Mouse (Mus musculus): ENCODE results near the gene Scd1.
"Not testable (repeated sequence)": the region's sequence is repeated elsewhere in the genome, so short reads cannot be mapped to it uniquely, and the experiment has no call there.

Gene Scd1

DNA sequence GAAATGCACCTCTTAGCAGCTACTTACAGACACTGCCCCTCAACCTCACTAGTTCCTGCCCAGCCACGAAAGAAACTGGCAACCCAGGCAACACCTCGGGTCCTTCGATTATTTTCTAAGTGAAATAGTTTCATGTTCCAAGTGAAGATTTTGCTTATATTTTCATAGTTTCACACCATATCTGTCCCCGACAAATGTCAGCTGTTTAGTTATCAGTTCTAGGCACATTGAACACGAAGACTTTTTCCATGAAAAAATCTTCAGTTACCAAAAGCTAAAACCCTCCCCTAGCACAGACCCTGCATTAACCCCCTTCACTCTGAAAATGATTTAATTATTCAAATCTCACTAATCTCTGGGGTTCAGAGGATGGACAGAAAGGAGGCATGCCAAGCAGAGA, 10.9 kb downstream of the Scd1 start:
- no peak for DNase-seq (ENCODE audit: low spot score)

DNA sequence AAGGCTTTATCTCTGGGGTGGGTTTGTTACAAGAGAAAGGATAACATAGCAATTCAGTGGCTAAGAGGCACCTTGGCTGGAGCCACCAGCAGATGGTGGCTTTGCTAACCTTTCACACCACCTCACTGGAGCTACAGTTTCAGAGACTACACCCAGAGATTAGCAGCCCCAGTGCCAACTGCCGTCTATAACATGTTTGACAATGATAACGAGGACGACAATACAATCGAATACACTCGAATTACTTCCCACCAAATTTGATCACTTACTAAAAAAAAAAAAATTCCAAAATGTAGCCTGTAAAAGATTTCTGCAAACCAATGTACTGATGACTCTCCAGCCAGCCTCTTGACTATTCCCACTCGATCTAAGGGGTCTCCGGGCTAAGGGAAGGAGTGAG, 12.7 kb downstream of the Scd1 start:
- DNase-seq (ENCODE audit: low spot score): no peak

DNA sequence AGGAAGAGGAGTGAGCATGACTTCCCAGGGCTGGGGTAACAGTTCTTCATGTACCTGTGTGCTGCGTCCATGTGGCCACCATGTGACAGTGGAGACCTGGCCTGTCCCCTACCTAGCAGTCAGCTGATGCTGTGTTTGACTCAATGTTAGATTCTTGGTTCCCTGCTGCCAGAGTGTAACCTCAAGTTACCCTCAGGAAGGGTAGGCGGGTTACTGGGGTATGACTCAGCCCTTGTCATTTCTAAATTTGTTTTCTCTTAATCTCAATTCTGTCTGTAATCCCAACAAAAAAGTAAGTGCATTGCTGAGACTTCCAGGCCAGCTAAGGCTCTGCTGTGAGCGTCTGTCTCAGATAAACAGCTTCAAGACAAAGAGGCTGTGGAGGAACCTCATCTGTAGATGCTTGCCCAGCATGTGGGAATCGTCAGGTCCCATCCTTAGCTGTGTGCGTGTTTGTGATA, 13.7 kb downstream of the Scd1 start:
- DNase-seq (ENCODE audit: low spot score): no peak

DNA sequence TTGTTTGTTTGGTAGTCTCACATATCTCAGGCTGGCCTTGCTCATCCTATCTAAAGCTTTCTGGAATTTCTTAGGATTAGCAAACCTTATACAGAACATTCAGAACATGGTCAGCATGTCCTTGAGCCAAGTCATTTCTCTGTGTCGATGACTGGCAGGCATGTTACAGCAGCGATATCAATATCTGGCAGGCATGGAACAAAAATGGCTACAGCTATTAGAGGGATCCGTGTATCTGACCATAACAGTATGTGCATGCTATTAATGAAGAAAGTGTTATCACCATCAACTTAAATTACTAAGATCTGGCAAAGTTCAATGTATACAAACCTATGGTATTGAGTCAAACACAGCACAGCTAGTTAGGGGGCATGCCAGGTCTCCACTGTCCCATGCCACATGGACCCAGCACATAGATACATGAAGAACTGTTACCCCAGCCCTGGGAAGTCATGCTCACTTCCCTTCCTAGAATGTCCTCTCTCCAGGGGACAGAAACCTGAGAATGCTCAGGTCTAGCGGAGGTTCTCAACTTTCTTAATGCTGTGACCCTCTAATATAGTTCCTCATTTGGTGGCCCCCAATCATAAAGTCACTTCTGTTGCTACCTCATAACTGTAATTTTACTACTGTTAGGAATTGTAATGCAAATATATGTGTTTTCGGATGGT, 15.2 kb downstream of the Scd1 start:
- no peak for DNase-seq (ENCODE audit: low spot score)

DNA sequence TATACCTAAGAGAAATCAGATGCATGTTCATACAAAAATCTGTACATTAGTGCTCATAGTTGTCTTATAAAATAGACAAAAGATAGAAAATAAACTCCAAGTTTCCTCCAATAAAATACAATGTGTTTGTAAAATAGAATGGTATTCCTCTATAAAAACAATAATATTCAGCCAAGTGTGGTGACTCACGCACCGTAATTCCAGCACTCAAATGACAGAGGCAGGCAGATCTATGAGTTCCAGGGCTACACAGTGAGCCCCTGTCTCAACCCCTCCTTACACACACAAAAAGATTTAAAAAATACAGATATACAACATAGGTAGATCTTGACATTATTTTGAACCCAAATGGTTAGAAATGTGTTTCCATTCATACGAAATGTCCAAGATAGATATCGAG, 15.8 kb downstream of the Scd1 start:
- DNase-seq (ENCODE audit: low spot score): no peak

DNA sequence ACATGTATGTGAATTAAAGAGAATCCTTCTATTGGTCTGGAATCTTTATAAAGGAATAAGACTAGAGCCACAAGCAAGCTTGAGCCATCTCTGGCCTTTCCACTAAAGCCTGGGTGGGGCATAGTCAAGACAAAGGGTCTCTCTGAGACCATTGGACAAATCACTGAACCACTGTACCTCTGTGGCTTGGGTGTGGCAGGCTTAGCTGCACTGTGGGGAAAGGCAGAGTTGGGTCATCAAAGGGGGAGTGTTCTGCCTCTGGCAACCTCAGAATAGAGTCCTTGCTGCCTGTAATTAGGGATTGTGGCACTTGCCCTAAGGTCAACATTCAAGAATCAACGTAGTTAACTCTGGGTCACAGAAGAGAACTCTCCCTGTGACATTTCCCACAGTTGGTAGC, 18.2 kb downstream of the Scd1 start:
- no peak for DNase-seq (ENCODE audit: low spot score)

DNA sequence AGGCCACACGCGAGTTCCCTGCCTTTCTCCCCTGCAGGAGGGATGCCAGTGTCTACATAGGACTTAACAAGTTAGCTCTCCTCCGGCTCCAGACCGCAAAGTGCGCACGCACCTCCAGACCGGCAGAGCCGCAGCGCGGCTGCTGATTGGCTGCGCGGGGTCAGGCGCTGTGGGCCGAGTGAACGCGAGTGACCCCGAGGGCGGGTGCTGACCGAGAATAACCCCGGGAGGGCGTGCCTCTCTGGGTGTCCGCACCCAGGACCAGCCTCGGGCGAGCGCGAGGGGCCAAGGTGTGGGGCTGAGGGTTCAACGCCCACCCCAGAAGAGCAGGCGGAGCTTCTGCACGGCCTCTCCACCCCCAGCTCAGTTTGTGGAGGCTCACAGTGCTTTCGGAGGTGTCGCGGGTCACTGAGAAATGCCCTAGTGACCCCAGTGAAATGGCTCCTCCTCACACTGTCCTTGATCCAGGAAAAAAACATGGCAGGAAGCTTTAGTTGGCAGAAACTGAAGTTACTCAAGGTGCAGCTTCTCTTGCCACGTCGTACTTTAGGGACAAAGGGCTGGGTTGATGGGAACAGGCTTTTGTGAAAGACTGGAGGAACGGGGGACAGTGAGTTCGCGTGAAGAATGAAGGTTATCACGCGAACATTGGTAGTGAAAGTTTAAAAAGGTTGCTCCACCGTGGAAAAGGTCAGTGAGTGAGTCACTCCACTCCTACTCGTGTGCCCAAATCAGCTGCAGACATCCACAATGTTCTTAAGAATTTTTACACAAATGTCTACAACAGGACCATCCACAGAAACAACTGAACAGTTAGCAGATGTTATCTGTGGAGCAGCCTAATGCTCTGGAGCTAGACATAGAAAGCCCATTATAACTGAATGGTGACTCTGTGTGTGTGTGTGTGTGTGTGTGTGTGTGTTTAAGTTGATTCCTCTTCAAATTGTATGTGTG, 18.9 kb downstream of the Scd1 start:
- peak; percentile 86 for DNase-seq (ENCODE audit: low spot score)

DNA sequence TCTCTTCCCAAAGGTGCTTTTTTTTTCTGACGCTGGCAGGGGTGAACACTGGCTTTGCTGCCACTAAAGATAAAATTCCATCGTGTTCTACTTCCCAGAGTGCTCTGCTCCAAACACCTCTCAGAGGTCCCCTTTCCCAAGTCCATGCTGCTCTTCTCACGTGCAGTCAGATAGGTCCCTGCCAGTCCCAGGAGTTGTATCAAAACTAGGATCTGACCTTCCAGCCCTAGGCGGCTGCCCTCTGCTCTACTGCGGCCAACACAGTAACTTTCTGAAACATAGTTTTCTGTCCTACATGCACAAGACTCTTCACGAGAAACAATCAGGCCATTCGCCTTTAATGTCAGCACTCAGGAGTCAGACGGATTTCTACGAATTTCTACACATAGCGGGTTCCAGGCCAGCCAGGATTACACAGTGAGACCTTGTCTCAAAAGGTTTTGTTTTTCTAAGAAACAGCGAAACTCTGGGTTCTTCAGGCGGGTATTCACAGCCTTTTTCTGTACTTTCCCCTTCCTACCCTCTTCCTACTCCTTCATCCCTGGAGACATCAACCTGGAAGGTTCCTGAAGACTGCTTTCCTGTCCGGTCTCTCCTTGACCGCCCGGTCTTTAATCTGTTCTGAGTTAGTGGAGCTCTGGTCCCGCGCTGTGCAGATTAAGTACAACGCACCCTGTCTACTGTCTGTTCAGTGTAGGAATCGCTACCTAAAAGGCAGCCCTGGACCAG, 19.8 kb downstream of the Scd1 start:
- DNase-seq (ENCODE audit: low spot score): no peak

DNA sequence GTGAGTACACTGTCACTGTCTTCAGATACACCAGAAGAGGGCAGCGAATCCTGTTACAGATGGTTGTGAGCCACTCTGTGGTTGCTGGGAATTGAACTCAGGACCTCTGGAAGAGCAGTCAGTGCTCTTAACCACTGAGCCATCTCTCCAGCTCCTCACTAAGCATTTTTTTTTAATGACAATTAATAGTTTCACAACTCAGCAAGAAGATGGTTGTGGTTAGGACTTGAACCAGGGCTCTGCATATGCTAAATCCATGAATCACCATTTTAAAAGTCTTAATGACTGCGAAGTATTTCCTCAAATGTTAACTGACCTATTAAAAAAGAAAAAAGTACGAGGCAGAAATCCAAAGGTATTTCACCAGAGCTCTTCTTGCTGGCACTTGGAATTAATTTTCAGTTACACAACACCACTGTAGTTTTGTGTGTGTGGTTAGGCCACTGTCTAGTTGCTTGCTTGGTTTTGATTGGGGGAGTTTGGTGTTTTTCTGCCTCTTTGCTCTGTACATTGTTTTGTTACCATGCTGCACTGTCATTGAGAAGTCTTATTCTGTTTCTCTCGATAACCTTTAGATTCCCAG, 20.5 kb downstream of the Scd1 start:
- DNase-seq (ENCODE audit: low spot score): no peak

DNA sequence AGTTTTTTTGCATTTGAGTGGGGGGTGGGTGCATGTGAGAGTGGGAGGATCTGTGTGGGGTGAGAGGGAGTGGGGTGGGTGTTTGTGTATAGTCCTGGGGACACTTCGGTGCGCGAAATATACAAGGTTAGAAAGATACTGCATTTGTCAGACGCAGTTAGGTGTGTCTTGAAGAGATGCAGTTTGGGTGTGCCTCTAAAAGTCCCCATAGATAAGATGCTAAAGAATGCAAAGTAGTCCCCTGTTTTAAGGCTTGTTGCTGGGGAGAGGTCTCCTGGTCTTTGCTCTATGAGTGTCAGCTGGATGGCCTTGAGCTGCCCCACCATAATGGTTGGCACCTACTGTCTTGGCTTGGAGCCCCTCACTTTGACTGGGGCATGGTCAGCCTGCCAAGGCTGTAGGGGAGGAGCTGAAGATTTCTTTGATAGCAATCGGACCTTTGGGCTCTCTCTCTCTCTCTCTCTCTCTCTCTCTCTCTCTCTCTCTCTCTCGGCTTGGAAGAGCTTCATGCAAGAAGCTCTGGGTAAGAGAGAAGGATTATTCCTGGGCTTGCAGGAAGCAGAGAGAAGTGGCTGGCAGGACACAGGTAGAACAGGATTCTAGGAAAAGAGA, 21.7 kb downstream of the Scd1 start:
- no peak for DNase-seq (ENCODE audit: low spot score)

DNA sequence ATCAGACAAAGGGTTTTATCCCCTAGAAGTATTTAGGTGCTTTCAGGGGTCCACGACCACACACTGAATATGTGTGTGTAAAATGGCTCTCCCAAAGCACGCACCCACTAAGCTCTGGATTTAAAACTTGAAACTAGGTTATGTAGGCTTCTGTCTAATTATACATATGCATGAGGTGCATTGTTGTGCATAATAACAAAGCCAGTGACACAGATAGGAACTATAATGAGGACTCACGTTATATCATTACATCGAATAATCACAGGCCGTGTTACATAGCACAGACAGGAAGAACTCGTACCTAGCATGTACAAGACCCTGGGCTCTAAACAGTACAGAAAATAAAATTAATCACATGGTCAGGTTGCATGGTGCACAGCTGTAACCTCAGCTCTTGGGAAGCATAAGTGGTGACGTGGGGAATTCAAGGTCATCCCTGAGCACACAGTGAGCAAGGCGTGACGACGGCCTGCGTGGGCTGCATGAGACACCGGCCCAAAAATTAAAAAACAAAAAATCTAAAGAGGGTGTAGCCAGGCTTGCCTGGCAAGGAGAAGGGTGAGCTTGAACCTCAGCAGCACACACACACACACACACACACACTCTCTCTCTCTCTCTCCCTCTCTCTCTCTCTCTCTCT, 24.9 kb downstream of the Scd1 start:
- no peak for DNase-seq (ENCODE audit: low spot score)

DNA sequence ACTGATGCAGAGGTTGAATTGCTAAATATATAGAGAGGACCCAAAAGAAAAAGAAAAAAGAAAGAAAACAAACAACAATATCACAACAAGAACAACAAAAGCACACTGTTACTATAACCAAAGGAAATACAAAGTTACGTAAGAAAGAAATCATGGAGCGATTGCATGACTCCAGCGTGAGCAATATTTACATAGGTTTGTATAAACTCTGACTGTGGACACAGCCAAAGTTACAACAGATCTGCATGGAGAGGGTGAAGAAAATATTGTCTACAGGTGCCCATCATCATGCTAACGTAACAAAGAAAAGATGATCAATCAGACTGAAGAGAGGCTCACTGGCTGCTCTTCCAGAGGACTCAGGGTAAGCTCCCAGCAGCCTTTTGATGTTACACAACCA, 27.6 kb downstream of the Scd1 start:
- DNase-seq (ENCODE audit: low spot score): no peak

DNA sequence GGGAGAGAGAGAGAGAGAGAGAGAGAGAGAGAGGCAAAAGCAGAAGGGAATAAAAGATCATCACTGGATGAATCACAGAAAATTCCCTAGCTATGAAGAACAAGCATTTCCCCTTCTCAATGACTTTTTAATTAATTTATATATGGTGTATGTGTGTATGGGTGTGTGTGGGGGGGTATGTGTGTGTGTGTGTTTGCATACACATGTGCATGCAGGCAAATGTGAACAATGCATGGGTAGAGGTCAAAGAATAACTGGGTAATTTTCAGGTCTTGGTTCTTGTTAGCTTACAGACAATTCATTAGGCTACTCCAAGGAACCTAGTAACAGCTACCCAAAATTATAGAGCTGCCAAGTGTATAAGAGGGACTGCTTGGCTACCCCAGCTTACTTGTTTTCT, 28.6 kb downstream of the Scd1 start:
- no peak for DNase-seq (ENCODE audit: low spot score)

DNA sequence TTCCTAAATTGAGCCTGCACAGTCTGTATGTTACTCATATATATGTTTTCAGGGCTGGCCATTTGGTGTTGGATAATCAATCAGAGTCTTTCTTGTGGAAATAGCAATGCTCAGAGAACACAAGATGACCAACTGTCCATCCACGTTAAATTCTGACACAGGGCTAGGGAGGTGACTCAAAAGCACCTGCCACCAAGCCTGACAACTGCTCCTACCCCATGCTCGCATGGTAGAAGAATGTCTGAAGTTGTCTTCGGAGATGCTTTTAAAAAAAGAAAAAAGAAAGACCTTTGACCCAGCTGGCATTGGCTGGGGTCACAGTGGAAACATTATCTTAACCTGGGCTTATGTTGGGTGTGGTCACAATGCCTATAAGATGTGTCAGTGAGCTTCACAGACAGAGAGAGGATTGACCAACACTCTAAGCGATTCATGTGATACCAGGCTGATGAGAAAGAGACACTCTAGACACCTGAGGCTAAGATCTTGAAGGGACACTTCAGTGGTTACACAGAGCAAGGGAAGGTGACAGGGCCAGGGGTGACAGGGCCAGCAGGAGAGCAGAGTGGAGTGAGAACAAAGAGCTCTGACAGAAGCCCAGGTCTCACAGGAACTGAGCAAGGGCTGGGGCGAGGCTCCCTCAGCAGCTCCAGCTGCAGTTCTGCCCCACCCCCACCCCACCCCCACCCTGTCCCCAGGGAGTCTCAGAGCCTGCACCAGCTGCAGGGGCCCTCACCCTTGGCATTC, 29.9 kb downstream of the Scd1 start:
- DNase-seq (ENCODE audit: low spot score): no peak

DNA sequence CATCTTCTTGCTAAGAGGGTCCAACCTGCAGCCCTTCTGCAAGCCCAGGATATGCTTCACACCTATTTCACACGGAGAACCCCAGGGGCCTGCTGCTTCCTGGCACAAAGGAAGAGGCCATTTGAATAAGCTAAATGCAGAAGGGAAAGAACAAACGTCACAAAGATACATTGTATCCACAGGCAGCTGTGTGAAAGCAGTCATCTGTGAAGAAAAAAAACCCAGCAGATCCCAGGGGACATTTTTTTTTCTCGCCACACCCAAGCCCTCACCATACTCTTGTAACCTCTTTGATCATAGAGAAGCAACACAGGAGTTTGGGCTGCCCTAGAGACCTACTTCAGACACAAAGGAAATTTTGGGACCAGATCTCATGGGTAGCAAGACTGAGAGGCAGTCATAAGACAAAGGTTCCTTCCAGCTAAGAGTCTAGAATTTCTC, 31.1 kb downstream of the Scd1 start:
- DNase-seq (ENCODE audit: low spot score): no peak

DNA sequence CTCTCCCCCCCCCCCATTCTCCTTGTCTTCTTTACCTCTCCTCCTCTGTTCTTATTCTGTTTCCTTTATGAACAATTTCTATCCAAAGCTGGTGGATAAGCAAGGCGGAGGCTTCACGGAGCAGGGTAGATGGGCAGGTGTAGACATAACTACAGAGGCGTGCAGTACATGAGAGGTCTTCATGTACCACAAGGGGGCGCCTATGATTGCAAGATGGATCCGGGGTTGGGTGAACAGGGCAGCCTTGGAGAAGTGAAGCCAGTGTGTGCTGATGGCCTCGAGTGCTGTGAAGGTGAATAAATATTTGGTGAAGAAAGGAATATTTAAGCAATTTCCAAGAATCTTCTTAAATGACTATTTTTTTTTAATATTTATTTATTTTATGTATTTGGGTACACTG, 34.7 kb downstream of the Scd1 start:
- DNase-seq (ENCODE audit: low spot score): peak; percentile 82

DNA sequence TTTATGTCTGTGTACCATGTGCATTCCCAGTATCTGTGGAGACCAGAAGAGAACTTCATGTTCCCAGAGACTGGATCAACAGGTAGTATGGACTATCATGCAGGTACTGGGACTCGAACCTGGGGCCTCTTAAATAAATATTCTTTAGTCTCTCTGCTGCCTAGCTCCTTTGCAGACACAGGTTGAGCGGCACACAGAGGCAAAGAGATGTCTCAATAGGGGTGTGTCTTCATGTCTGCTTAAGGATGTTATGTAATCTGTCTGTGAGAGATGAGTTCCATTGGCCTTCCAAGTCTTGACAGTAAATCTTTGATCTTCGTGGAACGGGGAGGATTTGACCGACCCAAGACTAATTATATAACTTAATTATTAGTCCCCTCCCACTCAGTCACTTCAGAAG, 37.4 kb downstream of the Scd1 start:
- DNase-seq (ENCODE audit: low spot score): no peak

DNA sequence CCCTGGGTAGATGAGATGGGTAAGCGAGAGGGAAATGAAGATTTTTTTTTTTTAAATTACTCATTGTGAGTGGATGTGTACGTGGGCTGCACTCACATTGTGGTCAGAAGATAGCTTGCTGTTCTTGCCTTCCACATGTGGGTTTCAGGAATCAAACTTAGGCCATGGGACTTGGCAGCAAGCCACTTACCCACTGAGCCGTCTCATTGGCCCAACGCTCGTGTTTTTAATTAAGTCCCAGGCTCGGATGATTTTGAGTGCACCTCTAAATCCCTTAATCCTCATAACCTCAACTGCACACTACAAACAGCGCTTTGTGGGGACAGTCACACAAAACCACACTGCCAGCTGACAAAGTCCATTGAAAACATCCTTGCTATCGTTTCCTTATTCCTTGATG, 38.3 kb downstream of the Scd1 start:
- DNase-seq (ENCODE audit: low spot score): no peak

DNA sequence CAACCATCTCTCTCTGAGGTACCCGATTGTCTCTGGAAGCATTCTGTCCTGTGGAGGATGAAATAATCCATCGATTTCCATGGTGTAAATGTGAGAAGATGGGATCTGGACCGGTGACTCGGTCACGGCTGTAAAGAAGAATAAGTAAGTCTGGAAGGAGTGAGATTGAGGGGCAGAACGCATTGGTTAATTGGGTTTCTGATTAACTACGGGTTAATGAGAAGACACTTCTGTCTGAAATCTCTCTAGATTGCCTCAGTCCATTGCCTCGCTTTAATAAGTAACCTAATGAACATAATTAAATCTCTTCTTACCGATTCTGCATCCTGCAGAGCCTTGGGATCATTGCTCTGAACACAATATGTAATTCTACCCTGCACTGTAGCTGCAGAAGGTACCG, 40.6 kb downstream of the Scd1 start:
- DNase-seq (ENCODE audit: low spot score): not testable (repeated sequence)

DNA sequence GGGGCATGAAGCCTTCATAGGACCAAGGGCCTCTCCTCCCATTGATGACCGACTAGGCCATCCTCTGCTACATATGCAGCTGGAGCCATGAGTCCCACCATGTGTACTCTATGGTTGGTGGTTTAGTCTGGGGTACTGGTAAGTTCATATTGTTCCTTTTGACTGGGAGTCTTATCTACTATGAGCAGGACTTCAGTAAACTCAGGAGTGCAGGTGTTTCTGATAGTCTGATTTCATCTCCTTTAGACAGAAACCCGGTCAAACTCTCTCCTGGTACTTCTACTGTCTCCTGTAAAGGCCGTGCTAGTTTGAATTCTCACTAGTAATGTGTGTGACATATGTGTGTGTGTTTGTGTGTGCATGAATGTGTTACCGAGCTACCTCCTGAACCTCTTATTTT, 41.9 kb downstream of the Scd1 start:
- DNase-seq (ENCODE audit: low spot score): no peak

DNA sequence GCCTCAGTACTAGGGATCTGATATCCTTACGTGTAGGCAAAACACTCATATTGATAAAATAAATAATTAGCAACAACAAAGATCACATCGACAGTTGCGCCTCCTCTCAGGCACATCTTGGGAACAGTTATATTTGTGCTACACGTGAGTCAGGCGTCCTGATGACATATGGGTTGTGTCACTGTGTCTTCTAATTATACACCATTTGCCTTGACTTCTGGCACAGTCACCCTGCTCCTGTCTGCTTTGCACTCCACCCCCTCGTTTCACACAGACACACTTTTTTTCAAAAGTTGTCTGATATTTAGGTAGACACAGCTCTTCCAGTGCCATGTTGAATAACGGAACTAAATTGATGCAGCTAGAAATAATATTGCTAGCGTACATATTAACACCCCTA, 43.6 kb downstream of the Scd1 start:
- no peak for DNase-seq (ENCODE audit: low spot score)

All from ovary, postnatal 14 days (tissue).